Mouse (Mus musculus): ENCODE measurements at regions not wholly inside any gene's neighbourhood (a gene's known extent, or its start where the extent isn't known, plus 50 kb on each side); places are given as distances from the start of the nearest gene placed in this dataset.

- no peak for DNase-seq
Observed at GRCm38 (mm10) chr8:42144220-42144619, 727.3 kb upstream of the Frg1 start.

DNA sequence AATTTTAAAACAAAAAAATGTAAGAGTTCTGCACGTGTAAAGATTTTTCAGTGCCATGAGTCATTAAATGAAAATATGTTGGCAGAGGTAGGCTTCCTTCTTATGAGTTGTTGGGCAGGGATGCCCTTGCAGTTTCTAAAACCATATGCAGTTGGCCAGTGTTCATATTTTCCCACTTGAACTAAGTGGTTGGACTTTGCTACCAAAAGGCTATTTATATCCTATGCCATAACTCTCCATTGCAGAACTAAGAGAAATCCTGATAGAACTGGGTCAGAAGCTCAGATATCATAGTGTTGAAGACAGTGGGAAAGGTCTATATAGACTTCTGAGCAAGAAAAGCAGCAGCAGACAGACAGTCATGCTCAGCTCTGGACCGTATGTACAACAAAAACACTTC lies 690.7 kb upstream of the Frg1 start:
- DNase-seq = no peak

DNA sequence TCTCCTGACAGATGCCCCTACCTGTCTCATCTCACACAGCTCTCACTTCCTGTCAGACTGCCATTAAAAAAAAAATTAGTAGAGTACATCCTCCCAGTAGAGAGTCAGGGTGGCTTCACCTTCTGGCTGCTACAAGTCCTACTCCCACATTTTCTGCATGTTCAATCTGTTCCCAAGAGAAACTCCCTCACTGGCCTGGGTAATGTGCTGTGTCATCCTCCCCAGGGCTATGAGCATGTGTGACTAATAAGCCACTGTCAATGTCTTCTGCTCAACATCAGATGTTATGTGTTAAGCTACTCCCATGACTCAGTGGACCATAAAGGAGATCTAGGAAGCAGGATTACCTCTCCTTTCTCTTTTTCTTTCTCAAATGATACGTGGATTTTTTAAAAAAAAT lies 652.4 kb upstream of the Frg1 start:
- peak; percentile 49 for DNase-seq

DNA sequence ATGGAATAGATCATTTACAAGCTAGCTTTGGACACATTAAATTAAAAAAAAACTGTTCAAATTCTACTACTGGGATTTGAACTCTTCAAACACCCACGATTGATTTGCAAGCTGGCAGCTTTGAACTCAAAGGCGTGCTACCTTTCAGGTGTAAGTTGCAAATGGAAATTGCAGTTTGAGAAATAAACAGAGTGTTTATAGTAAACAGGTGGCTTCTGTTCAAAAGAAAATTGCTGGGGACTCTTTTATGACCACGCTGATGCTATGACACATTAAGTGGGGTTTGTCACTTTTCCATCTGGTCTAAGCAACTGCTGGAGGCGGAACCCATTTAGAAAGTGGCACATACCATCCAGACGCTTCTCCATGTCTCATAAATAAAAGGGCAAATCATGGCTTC lies 626.7 kb upstream of the Frg1 start:
- DNase-seq = peak; percentile 8

DNA sequence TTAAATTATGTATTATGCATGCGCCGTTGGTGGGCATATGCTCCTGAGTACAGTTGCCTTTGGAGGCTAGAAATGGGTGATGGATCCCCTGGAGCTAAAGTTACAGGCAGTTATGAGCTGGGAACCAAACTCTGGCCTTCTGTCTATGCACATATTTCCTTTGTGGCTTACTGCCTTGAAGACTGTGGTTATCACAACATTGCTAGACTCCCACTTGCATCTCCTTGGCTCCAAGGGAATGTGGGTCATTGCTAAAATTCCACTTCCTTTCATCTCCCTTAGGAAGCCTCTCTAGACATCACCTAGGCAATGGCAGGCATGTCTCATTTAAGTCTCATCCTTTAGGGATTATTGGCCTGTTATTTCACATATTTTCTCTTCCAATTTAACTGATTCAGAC lies 622.4 kb upstream of the Frg1 start:
- no peak for DNase-seq

GRCm38 (mm10) chr8:42026934-42027333 lies 610.1 kb upstream of the Frg1 start:
- DNase-seq = no peak

DNA sequence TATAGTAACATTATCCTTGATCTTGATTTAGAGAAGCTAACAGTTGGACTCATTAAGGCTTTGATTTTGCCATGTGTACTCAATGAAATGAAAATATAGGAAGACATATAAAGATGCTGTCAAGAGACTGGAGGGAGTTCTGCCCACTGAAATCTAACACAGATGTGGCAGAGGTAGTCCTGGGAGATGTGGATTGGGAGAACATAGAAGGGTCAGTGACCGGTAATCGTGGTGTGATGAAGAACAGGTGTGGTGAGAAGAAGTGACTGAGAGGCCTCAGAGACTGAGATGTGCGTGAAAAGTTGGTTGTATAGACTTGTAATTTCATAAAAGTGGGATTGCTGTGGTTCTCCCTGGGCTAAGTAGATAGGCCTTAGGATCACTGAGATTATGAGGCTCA lies 600.9 kb upstream of the Frg1 start:
- DNase-seq = no peak

- no peak for DNase-seq
Observed at GRCm38 (mm10) chr8:42003170-42003569, 586.3 kb upstream of the Frg1 start.

DNA sequence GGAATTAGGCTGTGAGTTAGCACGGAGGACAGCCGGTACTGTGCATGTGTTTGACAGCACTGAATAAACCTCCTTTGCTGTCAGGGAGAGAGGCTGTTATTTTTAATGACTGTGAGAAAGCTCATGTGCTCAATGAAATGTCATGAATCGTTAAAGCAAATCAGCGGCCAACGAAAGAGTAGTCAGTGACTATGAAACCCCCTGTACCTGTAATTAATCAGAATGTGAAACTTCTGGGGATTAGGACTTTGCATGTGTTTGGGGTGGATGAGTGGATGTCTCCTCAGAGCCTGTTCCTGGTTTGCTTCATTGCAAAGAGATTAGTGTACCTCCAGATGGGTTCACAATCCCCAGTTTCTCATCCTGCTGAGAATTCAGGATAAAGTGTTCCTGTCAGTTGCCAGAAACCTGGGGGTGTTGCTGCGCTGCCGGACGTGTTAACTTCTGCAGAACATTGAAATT lies 572.2 kb upstream of the Frg1 start:
- peak; percentile 53 for DNase-seq

GRCm38 (mm10) chr8:41988216-41988615 lies 571.3 kb upstream of the Frg1 start:
- no peak for DNase-seq

DNA sequence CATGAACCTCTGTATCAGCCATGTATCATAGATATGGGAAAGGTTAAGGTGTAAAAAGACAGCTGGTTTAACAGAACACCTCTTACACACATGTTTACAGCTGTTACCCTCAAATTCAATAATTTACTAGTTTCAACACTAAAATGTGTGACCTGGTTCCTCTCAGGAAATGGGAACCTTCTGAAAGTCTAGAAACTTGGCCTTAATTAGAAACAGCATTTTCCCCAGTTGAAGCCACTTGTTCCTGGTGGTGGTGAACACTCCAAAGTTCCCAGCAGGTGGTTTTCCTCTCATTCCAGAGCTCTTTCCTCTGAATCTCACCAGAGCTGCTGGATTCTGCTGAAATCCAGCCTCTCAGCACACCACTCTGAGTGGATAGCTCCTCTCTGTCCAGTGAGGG lies 570.5 kb upstream of the Frg1 start:
- no peak for DNase-seq

- DNase-seq = no peak
Observed at GRCm38 (mm10) chr8:41972416-41972815, 555.5 kb upstream of the Frg1 start.

GRCm38 (mm10) chr8:41970536-41970935 lies 553.7 kb upstream of the Frg1 start:
- DNase-seq = peak; percentile 7

DNA sequence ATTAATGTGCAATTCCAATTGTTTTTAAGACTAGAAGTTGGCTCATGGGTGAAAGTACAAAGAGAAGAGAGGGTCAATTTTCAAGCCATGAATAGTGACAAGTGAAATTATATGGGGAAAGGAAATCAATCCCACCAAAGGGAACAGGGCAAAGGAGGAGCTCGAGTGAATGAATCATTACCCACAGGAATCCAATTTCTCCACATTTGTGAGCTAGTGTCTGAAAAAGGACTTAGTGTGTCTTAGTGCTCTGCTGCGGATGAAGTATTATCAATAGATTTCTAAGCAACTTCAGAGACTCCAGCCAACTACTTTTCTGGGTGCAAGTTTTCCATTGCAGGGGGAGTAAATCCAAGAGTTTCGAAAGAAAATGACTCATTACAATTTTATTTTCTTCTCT lies 552.5 kb upstream of the Frg1 start:
- DNase-seq = no peak

- no peak for DNase-seq
Observed at GRCm38 (mm10) chr8:41964088-41964487, 547.2 kb upstream of the Frg1 start.

DNA sequence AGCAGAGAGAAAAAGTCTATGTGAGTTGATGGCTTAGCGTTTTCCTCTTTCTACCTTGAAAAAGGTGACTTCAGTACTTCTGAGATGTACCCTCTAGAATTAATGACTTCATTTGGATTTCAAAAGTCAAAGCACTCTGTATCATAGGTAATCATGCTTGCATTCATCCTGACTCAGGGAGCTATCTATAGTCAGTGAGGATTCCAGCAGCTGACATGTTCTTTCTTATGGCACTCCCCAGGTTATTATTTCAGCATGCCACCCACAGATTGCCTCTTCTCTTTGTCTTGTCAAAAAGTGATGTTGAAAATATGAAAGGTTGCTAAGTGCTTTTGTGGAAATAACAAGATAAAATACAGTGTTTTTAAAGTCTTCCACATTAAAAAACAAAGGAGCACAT lies 540.0 kb upstream of the Frg1 start:
- DNase-seq = no peak

GRCm38 (mm10) chr8:41950736-41951135 lies 533.9 kb upstream of the Frg1 start:
- no peak for DNase-seq

DNA sequence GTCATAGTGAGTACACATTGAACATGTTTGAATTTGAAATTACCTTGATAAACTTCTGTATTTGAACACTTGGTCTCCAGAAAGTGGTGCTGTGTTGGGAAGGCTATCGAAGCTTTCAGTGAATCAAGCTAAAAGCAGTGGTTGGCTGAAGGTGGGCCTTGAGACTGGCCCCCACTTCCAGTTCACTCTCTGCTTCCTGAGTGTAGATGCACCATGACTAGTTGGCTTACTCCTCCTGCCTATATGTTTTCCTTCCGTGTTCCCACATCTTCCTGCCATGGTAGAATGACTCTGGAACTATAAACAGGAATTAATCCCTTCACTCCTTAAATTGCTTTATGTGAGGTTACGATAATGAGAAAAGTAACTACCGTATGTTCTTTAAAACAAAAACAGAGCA lies 522.4 kb upstream of the Frg1 start:
- DNase-seq = no peak

- DNase-seq = peak; percentile 2
Observed at GRCm38 (mm10) chr8:41921106-41921505, 504.2 kb upstream of the Frg1 start.

DNA sequence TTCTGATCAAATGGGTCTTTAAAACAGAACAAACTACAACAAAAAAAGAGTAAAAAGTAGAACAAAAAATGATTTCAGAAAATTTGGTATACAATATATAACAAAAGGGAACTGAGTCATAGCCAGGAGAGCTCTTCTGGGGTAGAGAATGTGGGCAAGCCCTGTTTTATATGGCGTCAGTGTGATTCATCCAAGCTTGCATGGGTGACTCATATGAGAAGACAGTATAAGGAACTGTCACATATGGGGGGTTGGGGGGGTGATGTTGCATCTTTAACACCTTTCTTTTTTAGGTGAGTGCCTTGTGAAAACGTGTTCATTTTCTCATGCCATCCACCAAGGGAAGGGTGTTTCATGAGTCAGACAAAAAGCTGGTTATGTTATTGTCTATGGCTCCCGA lies 503.7 kb upstream of the Frg1 start:
- no peak for DNase-seq

DNA sequence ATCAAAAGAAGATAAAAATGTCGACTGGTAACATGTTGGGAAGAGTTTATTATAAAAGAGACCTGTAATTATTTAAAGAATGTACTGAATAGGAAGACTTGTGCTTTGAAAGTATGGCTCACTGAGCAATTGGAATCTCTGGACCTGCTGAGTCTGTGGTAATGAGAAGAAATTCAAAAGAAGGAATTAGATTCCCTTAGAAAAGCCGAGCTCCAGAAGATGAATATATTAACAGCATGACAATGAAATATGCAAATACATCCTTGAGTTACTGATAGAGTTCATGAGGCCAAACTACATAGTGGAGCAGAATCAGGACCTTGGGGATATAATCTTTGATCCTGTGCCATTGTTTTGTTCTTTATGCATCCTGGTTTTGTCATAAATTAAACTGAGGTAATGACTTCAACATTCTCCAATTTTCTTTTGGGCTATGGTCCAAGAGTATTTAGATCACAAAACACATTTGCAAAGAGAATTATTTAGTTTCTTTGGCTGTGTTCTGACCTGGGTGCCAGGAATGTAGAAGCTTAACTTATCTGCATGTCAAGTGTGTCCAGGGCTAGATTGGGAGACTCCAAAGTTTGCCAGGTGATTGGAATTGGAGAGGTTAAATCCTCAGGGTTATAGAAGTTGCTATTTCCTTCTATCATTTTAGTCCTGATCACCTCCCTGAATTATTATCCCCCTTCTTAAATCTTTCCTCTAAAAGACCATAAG lies 461.3 kb upstream of the Frg1 start:
- DNase-seq = peak; percentile 41

DNA sequence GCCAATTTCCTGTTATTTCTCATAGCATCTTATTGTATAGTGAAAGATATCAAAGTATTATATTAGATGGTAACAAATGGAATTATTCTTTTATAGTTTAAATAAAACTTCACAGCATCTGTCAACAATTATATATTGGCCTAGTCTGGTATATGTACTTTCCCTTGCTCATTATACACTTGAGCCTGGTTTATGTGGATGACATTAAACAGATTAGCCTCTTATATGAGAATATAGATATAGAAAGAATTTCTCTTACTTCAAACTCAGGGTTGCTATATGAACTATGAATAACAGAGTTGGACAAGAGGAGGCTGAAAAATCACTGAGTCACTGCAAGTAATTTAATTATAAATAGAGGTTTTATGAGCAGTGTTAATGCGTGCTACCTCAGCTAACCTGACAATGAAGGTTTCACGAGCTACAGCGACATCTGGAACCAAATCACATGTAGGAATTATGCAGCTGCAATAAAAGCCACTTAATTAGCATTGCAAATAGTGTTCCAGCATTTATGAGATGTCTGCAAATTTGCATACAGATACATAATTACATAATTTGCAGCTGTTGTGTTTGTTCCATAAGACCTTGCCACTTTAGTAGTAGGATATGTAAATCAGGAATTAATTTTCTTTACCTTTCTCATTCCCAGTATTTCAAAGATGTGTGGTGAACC lies 452.9 kb upstream of the Frg1 start:
- no peak for DNase-seq

GRCm38 (mm10) chr8:41860918-41861317 lies 444.0 kb upstream of the Frg1 start:
- DNase-seq = no peak

- DNase-seq = no peak
Observed at GRCm38 (mm10) chr8:41831713-41832112, 414.8 kb upstream of the Frg1 start.

DNA sequence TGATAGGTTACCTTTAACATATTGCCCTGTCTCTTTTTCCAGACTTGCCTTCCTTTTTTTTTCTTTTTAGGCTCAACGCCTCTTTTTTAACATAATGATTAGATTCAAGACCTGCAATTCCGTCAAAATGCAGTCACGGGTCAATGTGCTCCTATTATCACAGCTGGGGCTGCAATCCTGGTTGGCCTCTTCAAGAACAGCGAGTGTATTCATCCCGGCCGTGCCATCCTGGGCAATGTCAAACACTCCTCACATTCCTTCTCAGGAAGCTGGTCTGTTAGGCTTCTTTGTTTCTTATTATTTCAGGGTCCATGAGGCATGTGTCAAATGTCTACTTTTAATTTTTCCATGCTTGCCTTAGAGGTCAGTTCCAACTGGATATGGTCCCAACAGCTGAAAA lies 413.5 kb upstream of the Frg1 start:
- no peak for DNase-seq

Measured in retina, postnatal 1 day (tissue).